Mouse (Mus musculus): ENCODE results near the gene 1700025B11Rik.
"Not testable (repeated sequence)": the region's sequence is repeated elsewhere in the genome, so short reads cannot be mapped to it uniquely, and the experiment has no call there.

1700025B11Rik gene

DNA sequence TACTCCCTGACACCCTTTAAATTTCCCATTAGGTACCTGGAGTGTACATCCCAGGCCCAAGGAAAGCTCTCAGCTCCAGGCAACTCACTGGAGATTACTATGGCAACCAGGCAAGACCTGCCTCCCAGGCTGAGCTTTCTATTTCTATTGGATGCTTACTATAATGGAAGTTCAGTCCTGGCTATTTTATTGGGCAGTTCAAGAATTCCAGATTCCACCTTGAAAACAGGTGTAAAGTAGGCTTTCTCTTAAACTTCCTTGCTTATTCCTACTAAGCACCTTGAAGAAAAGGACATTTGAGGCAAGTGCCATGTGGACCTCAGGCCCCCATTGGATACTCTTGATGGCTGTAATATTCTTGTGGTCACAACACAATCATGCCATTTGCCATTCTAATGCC, at the start of gene 1700025B11Rik:
TSS of gene 1700025B11Rik (minus strand) at position 101 of the 400 bp plus-strand sequence.
- no peak for DNase-seq (ENCODE audit: low spot score)

DNA sequence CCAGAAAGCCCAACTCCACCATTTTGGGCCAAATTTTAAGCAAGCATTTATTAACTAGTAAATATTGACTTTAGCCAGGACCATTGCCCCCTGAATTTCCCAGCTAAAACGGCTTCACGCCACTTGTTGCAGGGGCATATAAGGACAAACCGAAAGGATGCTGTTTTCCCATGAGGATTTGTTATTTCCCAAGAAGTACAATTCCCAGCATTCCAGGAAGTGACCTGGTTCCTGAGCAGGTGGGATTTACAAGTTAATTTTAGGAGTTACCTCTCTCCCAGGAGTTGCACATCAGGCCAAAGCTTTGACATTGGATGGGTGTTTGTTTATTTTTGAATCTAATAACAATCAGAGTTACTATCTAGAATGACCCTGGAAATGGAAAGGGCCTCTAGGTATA, 44.4 kb upstream of the 1700025B11Rik start:
- no peak for DNase-seq (ENCODE audit: low spot score)

DNA sequence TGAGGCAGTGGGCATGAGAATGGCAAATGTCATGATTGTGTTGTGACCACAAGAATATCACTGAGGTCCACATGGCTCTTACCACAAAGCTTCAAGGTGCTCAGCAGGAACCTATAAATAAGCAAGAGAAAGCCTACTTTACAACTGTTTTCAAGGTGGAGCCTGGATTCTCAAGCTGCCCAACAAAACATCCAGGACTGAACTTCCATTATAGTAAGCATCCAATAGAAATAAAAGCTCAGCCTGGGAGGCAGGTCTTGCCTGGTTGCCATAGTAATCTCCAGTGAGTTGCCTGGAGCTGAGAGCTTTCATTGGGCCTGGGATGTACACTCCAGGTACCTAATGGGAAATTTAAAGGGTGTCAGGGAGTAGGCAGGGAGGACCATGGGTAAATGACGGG, 37.3 kb upstream of the 1700025B11Rik start, which contains the start of gene Gm36245:
TSS of gene Gm36245 (plus strand) at position 301 of the 400 bp plus-strand sequence.
- DNase-seq (ENCODE audit: low spot score), result no peak

DNA sequence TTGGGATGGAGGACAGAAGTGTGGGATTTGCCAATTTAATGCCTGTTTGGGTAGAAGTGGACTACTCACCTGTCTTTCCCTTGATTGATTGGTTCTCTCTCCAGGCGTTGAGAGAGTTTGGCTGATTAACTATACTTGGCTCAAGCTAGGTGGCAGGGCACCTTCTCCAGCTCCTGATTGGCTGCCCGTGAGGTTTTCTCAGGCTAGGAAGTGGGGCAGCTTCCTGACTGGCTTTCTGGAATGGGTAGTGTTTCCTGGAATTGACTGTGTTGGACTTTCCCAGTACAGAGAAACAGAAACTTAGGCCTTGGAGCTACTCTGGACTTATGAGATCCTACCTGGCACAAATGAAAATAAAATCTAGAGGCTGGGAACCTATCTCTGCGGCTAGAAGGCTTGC, 36.7 kb upstream of the 1700025B11Rik start:
- no peak for DNase-seq (ENCODE audit: low spot score)

DNA sequence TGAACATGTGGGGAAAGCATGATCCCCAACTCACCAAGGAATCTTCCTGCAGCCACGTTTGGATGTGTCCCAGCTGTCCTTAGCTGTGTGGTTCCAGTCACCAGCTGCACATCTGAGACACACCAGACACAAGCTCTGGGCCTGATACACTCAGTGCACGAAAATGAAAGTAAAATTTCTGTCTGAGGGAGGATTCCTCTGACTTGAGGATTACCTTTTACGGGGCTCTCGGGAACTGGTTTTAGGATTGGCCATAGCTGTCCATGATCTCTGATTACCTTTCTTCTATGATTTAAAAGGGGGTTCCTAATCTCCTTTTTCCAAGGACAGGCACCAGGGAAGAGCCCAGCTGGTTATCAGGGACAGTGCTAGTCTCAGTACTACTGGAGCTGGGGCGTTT, 34.3 kb upstream of the 1700025B11Rik start, which contains the start of gene Apol10b:
TSS of gene Apol10b (minus strand) at position 165 of the 400 bp plus-strand sequence.
- no peak for DNase-seq (ENCODE audit: low spot score)

DNA sequence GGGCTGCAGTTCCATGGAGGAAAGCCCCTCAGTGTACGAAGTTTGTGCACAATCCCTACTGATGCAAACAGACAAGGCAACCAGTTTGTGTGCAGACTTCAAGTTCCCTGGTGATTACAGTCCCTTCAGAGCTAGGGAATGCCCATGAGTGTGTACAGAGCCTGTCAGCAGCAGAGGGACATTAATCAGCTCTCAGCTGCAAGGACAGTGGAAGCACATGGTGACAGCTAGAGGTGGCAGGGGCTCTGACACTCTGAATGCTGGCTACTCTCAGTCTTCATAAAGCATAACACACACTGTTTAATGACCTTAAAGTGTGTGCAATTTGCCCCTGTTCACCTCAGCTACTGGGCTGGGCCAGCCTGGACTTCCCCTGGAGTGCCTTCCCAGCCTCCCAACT, 31.9 kb upstream of the 1700025B11Rik start:
- DNase-seq (ENCODE audit: low spot score), result no peak

DNA sequence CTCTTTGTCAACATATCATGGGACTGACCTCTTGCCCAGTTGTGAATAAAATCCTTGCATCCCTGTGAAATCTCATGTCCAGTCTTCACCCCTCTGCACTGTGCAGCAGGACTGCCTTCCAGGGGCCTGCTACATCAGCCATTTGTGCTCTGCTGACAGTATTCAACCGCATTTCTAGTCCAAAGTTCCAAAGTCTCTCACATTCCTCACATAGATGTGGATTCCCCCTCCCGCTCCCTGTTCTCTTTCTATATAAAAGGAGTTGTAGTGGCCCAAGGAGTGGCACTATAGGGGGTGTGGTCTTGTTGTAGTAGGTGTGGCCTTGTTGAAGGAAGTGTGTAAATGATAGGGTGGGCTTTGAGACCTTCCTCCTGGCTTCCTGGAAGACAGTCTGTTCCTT, 29.2 kb upstream of the 1700025B11Rik start:
- DNase-seq (ENCODE audit: low spot score), result no peak

DNA sequence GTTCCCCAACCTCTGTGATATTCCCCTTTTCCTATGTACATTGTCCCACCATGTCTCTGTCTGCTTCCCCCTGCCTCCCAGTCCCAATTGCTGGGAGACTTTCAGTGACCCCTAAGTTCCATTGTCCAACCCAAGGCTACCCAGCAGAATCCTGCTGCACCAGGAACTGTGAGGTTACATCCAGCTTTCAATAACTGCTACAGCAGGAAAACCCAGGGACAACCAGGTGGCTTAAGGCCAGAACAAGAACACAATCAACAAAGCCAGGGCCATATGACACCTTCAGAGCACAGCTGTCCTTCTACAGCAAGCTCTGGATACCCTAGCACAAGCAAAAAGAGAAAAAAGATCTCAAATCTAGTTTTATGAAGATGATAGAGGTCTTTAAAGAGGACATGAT, 27.3 kb upstream of the 1700025B11Rik start:
- DNase-seq (ENCODE audit: low spot score), result no peak

DNA sequence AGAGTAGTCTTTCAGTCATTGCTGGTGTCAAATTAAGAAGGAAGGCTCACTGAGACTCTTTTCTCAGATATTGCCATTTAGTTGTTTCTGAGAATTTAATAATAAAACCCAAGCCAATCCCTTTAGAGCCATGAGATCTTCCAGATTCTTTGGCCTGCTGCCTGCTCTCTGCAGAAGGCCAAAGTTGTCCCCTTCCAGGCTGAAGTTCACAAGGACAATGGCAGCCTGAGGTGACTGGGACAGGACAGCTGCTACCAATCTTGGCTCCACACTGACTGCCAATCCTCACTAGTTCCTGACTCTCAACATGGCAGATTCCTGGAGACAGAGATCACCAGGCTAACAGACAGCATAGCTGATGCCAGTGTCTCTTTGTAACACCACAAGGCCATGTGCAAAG, 25.3 kb upstream of the 1700025B11Rik start:
- DNase-seq (ENCODE audit: low spot score), result no peak

DNA sequence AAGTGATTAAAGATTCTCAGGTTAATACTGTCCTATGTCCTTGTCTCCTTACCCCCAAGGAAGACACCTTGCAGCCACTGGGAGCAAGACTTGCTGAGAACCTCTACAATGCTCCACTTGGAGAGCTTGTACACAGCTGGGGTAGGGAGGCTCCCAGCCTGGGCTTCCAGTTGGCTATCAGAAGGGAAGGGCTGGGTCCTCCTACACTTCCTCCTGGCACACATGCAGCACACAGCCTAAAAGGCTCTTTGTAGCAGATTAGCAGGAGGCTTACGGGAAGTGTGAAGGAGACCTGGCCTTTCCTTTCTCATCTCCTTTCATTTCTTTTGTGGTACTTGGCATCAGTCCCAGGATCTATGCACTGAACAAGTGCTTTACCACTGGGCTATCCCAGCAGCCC, 20.0 kb upstream of the 1700025B11Rik start:
- DNase-seq (ENCODE audit: low spot score), result no peak

DNA sequence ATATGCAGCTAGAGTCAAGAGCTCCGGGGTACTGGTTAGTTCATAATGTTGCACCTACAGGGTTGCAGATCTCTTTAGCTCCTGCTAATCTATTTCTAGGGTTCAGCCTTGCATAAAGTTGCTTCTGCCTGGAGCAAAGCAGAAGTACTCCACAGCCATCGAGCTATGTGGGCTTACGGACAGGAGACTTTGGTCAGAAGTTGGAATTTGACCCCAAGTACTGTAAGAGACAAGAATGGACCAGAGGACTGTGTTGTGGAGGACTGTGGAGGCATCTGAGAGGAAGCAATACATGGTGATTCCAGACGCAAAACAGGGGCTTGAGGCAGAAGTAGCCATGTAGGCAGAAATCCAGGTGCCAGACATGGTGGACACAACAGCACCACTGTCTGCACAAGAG, 17.6 kb upstream of the 1700025B11Rik start:
- DNase-seq (ENCODE audit: low spot score), result no peak

DNA sequence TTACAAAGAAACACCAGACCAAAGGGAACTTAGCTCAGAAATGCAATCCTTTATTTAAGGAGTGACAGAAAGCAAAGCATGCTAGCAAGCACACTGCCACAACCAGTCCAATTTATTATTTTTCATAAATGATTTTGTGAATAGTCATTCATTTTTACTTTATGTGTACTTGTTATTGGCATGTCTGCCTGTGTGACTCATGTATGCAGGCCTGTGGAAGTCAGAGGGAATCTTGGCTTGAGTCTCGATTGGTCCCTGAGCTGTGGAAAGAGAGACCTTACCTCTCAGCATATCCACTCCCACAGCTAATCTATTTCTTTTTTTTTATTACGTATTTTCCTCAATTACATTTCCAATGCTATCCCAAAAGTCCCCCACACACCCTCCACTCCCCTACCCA, 17.1 kb upstream of the 1700025B11Rik start:
- DNase-seq (ENCODE audit: low spot score), result no peak

DNA sequence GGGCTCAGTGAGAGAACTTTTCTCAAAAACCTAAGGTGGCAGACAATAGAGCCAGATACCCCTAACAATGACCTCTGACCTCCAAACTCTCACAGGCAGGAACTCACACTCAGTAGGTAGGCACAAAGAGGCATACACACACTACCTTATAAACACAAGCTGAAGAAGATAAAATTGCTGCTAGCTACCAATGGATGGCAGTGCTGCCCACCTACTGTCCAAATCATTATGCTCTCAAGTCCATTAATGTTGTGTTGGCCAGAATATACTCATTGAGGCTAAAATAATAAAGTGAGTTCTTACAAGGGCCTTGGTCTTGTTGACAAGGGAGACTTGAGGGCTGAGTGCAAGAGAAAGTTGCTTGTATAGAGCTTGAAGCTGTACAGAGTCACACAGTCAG, 1.5 kb upstream of the 1700025B11Rik start:
- DNase-seq (ENCODE audit: low spot score), result no peak

DNA sequence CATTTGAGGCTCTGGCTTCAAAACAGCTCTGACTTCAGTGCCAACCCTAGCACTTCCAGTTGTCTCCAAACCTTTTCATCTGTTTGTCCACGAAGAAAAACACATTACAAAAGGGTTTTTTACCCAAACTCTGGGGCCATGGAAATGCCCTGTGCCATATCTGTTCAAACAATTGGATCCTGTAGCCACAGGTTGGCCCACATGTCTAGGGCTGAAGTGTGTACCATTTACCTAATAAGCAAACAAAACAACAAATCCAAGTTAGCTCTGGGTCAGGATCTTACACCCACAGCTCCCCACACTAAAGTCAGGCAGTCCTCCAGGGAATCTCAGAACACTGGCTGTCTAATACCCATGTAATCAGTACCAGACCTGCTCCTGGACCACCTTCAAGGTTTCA, 22.5 kb downstream of the 1700025B11Rik start:
- not testable (repeated sequence) for DNase-seq (ENCODE audit: low spot score)

DNA sequence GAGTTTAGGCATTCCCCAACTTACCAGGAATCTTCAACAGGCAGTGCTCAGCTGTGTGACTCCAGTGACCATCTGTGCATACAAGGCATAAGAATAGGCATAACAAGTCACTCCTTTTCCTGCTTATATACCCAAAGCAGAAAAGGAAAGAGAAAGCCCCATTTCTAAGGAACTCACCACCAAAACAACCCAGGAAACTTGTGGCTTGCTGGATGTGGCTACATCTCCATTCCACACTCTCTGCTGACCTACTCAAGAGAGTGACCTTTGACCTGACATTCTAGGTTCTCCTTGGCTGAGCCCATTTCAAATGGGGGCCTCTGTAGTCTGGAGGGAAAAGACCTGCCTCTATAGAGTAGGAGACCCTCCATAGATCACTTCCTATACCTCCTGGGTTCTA, 28.5 kb downstream of the 1700025B11Rik start, which contains the start of gene Apol7c:
TSS of gene Apol7c (minus strand) at position 101 of the 400 bp plus-strand sequence.
- no peak for DNase-seq (ENCODE audit: low spot score)

DNA sequence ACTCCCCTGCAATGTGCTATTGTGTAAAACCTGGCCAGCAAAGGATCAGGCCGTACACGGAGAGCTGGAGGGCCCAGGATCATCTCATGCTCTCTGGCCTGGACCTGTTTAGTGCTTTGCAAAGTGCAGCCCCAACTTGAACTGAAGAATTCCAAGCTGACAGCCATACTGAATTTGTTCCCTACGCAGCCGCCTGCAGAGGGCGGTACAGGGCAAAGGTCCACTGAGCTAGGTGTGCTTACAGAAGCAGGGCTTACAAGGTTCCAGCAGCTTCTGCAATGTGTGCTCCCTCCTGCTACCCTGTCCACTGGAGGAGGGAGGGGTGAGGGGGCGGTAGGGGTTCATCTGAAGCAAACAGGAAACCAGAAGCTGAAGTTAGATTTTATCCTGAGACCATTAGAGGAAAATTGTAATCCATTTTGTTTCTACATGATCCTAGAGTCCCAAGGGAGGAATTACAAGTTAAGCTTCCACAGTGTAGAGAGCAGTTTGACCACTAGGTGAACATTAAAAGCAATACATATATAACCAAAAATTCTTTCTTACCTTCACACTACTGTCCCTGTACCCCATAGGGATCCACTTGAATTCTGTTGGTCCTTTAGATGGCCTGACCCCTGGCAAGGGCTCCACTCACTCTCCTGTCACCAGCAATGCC, 38.4 kb downstream of the 1700025B11Rik start:
- DNase-seq (ENCODE audit: low spot score), result not testable (repeated sequence)

DNA sequence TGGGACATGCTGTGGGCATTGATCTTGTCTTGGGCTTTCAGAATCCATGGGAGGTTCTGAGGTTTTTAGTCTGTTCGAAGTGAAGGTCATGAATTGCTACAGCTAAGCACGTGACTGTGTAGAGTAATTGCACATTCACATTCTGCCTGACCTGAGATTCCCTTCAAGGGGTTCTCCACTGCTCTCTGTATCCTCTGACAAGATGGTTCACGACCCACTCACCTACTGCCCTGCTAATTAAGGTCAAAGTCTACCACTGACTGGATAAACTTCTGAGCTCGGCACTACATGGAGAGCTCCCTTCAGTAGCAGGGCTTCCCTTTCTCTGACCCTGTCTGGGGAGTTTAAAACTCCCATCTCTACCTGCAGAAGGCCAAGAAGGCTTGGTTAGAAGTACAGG, 41.1 kb downstream of the 1700025B11Rik start:
- not testable (repeated sequence) for DNase-seq (ENCODE audit: low spot score)

Measured in left cerebral cortex, adult 11 months (tissue).